Mouse (Mus musculus): ENCODE results near the gene Rgs9bp.
"Not testable (repeated sequence)": the region's sequence is repeated elsewhere in the genome, so short reads cannot be mapped to it uniquely, and the experiment has no call there.

GRCm38 (mm10) chr7:35530544-35530943, 54.8 kb downstream of the Rgs9bp start:
- TF ChIP-seq POLR2A (IDR thresholded peaks at IDR 0.05; ENCODE audit: borderline replicate concordance, low read depth, low read length); CTCF (IDR thresholded peaks at IDR 0.05; ENCODE audit: low read depth, low read length): not testable (repeated sequence)
